Mouse (Mus musculus): ENCODE data around the gene Itpa. TPM values are rescaled to one million over a fixed set of nuclear protein-coding genes. Genes with fewer than 3 reads are reported as not detected.

The Itpa gene
- 59.1 and 60.8 TPM in 2 replicates for polyA plus RNA-seq (2015; fragmentation: Nextera tagmentation; extraction: Ambion mirVana)

- no peaks in the 10 kb centered on the region for H3K27me3 ChIP-seq (replicated peaks; ENCODE audit: control insufficient read depth, insufficient read depth, low read length)
- peak within 1 kb of the TSS; percentile 82 for H3K4me2 ChIP-seq (replicated peaks; ENCODE audit: low read depth)
- peak within 1 kb of the TSS; percentile 69 for H3K4me3 ChIP-seq (ENCODE audit: low read depth, low read length)
- H3K36me3 ChIP-seq (ENCODE audit: control insufficient read depth, insufficient read depth), result peaks cover 13% of the 10 kb centered on the region; the same call in 1 of the 2 replicates
- TF ChIP-seq CTCF (IDR thresholded peaks at IDR 0.05; ENCODE audit: low read depth), result peak; percentile 88
- H3K27ac ChIP-seq (ENCODE audit: low read depth, low read length), result peak within 1 kb of the TSS; percentile 62
- no peaks in the 10 kb centered on the region for H3K9me3 ChIP-seq (ENCODE audit: control insufficient read depth)
- peak; percentile 65 for ATAC-seq
- H3K9ac ChIP-seq (ENCODE audit: low read depth, low read length), result peak within 1 kb of the TSS; percentile 61
- WGBS, result 1% methylated on average over 31 of the region's 31 CpGs
- H3K4me1 ChIP-seq (replicated peaks; ENCODE audit: control insufficient read depth, insufficient read depth, low read length), result peaks cover 4% of the 10 kb centered on the region
These were observed at the start of gene Itpa for GRCm38 (mm10) chr2:130667559-130667958. Itpa (plus strand) TSS chr2:130667610.

- Histone ChIP-seq H3K36me3 (ENCODE audit: control insufficient read depth, insufficient read depth) (peaks cover 20% of the 10 kb centered on the region), H3K4me3 (ENCODE audit: low read depth, low read length) (no peak overlapping the region), H3K9ac (ENCODE audit: low read depth, low read length) (no peak overlapping the region), H3K27me3 (replicated peaks; ENCODE audit: control insufficient read depth, insufficient read depth, low read length) (no peaks in the 10 kb centered on the region), H3K9me3 (ENCODE audit: control insufficient read depth) (no peaks in the 10 kb centered on the region), H3K4me2 (replicated peaks; ENCODE audit: low read depth) (no peak overlapping the region), H3K27ac (ENCODE audit: low read depth, low read length) (peak overlapping the region; percentile 50; the same call in 1 of the 2 replicates), H3K4me1 (replicated peaks; ENCODE audit: control insufficient read depth, insufficient read depth, low read length) (no peaks in the 10 kb centered on the region)
- WGBS, result 68% methylated on average over 7 of the region's 7 CpGs
- TF ChIP-seq CTCF (IDR thresholded peaks at IDR 0.05; ENCODE audit: low read depth), result no peak
- peak; percentile 82 for ATAC-seq
These were observed 48.4 kb upstream of the Itpa start for GRCm38 (mm10) chr2:130618972-130619371.

GRCm38 (mm10) chr2:130628424-130628823 lies 39.0 kb upstream of the Itpa start:
- ATAC-seq, result no peak
- H3K9me3 ChIP-seq (ENCODE audit: control insufficient read depth), result no peaks in the 10 kb centered on the region
- no peak overlapping the region for H3K27ac ChIP-seq (ENCODE audit: low read depth, low read length)
- H3K4me3 ChIP-seq (ENCODE audit: low read depth, low read length), result no peak overlapping the region
- H3K27me3 ChIP-seq (replicated peaks; ENCODE audit: control insufficient read depth, insufficient read depth, low read length), result no peaks in the 10 kb centered on the region
- H3K36me3 ChIP-seq (ENCODE audit: control insufficient read depth, insufficient read depth), result peaks cover 13% of the 10 kb centered on the region
- H3K4me1 ChIP-seq (replicated peaks; ENCODE audit: control insufficient read depth, insufficient read depth, low read length), result peaks cover 3% of the 10 kb centered on the region; the same call in 1 of the 2 replicates
- H3K4me2 ChIP-seq (replicated peaks; ENCODE audit: low read depth), result peak overlapping the region; percentile 67
- 66% methylated on average over 3 of the region's 3 CpGs for WGBS
- H3K9ac ChIP-seq (ENCODE audit: low read depth, low read length), result no peak overlapping the region
- peak; percentile 45; the same call in 1 of the 2 replicates for TF ChIP-seq CTCF (IDR thresholded peaks at IDR 0.05; ENCODE audit: low read depth)

- Histone ChIP-seq H3K9me3 (ENCODE audit: control insufficient read depth) (no peaks in the 10 kb centered on the region), H3K36me3 (ENCODE audit: control insufficient read depth, insufficient read depth) (peaks cover 21% of the 10 kb centered on the region), H3K4me3 (ENCODE audit: low read depth, low read length) (peak overlapping the region; percentile 90), H3K4me1 (replicated peaks; ENCODE audit: control insufficient read depth, insufficient read depth, low read length) (peaks cover 3% of the 10 kb centered on the region; the same call in 1 of the 2 replicates), H3K27me3 (replicated peaks; ENCODE audit: control insufficient read depth, insufficient read depth, low read length) (no peaks in the 10 kb centered on the region), H3K4me2 (replicated peaks; ENCODE audit: low read depth) (peak overlapping the region; percentile 67), H3K9ac (ENCODE audit: low read depth, low read length) (peak overlapping the region; percentile 92), H3K27ac (ENCODE audit: low read depth, low read length) (peak overlapping the region; percentile 72)
- WGBS, result 2% methylated on average over 37 of the region's 37 CpGs
- TF ChIP-seq CTCF (IDR thresholded peaks at IDR 0.05; ENCODE audit: low read depth), result no peak
- ATAC-seq, result peak; percentile 54
These were observed 38.2 kb upstream of the Itpa start for GRCm38 (mm10) chr2:130629080-130629838.

GRCm38 (mm10) chr2:130629839-130630203 lies 37.6 kb upstream of the Itpa start, which contains the start of the genes Fastkd5 and Ubox5:
Fastkd5 (minus strand) TSS chr2:130630027.
Ubox5 (minus strand) TSS chr2:130630038.
- no peak for TF ChIP-seq CTCF (IDR thresholded peaks at IDR 0.05; ENCODE audit: low read depth)
- H3K27me3 ChIP-seq (replicated peaks; ENCODE audit: control insufficient read depth, insufficient read depth, low read length), result no peaks in the 10 kb centered on the region
- WGBS, result under 1% methylated on average over 25 of the region's 25 CpGs
- H3K4me3 ChIP-seq (ENCODE audit: low read depth, low read length), result peak within 1 kb of the TSS; percentile 90
- peak within 1 kb of the TSS; percentile 72 for H3K27ac ChIP-seq (ENCODE audit: low read depth, low read length)
- peaks cover 26% of the 10 kb centered on the region for H3K36me3 ChIP-seq (ENCODE audit: control insufficient read depth, insufficient read depth)
- peak; percentile 75 for ATAC-seq
- H3K9ac ChIP-seq (ENCODE audit: low read depth, low read length), result peak within 1 kb of the TSS; percentile 92
- peaks cover 7% of the 10 kb centered on the region; the same call in 1 of the 2 replicates for H3K4me1 ChIP-seq (replicated peaks; ENCODE audit: control insufficient read depth, insufficient read depth, low read length)
- peak within 1 kb of the TSS; percentile 67 for H3K4me2 ChIP-seq (replicated peaks; ENCODE audit: low read depth)
- no peaks in the 10 kb centered on the region for H3K9me3 ChIP-seq (ENCODE audit: control insufficient read depth)

- Histone ChIP-seq H3K9ac (ENCODE audit: low read depth, low read length) (no peak overlapping the region), H3K9me3 (ENCODE audit: control insufficient read depth) (no peaks in the 10 kb centered on the region), H3K27ac (ENCODE audit: low read depth, low read length) (no peak overlapping the region), H3K4me1 (replicated peaks; ENCODE audit: control insufficient read depth, insufficient read depth, low read length) (peaks cover 12% of the 10 kb centered on the region; the same call in 1 of the 2 replicates), H3K4me2 (replicated peaks; ENCODE audit: low read depth) (no peak overlapping the region), H3K36me3 (ENCODE audit: control insufficient read depth, insufficient read depth) (peaks cover 22% of the 10 kb centered on the region; the same call in 1 of the 2 replicates), H3K27me3 (replicated peaks; ENCODE audit: control insufficient read depth, insufficient read depth, low read length) (no peaks in the 10 kb centered on the region), H3K4me3 (ENCODE audit: low read depth, low read length) (no peak overlapping the region)
- TF ChIP-seq CTCF (IDR thresholded peaks at IDR 0.05; ENCODE audit: low read depth), result no peak
- ATAC-seq, result no peak
- 86% methylated on average over 1 of the region's 1 CpGs for WGBS
These were observed 35.0 kb upstream of the Itpa start for GRCm38 (mm10) chr2:130632416-130632815.
